Mouse (Mus musculus) lung, postnatal 0 days (tissue): ENCODE measurements at regions not wholly inside any gene's neighbourhood (a gene's known extent, or its start where the extent isn't known, plus 50 kb on each side); places are given as distances from the start of the nearest gene placed in this dataset.

Source experiments
- CTCF ChIP-seq: IDR thresholded peaks from 2 replicates; pipeline ENCODE4 v1.5.1; 2016; ENCODE audit warnings: antibody characterized with exemption, mild to moderate bottlenecking
- EP300 ChIP-seq: IDR thresholded peaks from 2 replicates; pipeline ENCODE4 v1.6.1; 2016; ENCODE audit warnings: antibody characterized with exemption, mild to moderate bottlenecking, control low read depth

DNA sequence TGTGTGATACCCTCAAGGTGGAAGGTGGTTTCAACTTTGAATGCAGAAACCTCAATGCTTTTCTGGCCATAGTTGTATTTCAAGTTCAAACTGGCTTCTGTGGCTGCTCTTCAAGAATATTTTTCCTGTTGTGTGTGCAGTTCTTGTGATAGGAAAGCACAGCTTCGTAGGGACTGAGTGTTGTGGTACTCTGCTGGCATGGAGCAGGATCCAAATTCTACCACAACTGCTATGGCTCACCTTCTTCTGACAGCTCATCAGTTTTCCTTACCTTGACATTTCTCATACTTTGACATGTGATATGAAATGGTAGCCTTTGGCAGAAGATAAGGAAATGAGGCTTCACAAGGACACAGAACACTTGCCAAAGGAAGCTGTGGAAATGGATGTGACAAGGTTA, 79.0 kb upstream of the Reg3g start:
- TF ChIP-seq CTCF (no peak), EP300 (no peak)
